Comparison of ENCODE assay signal across 25 mouse cellular contexts in the genomic region with DNA sequence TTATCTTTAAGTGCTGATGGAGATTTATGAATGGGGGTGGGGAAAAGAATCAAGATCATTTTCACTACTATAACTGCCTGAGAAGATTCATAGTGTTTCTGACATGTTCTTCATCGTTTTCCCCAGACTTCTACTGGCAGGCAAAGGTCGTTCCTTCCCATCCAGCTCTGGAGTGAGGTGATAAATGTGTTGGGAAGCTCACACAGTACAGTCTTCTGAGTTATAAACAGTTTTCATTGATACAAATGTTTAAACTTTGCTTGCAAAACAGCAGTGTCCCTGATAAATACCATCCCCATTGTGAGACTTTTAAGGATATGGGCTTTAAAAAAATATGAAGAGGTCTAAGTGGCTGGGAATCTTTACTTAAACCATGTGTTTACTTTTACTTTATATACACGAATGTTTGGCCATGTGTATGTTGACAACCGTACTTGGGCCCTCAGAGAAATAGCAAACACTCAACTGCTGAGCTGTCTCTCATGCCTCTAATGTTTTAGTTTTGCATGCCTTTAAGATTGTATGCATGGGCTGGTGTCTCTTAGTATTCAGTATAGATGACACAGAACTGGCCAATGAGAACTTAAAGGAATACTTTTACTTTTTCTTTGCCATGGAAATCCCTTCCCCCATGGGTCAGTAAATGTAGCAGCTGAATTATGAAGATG.
DNase-seq lines count a peak whose midpoint lies in the region; ATAC-seq and TF ChIP-seq lines count a peak whose summit lies in the region.
"Had no signal": no experiment of that assay in that cellular context is flagged by ENCODE, and none has a peak within 500 bp of the region (broad histone marks: within the 10 kb centered on the region; RNA-seq: fewer than 3 reads in every experiment).

No protein-coding gene starts in this region.

- peak; percentile 52; the same call in 1 of the 2 replicates for ATAC-seq in lung, embryonic 15.5 days (ENCODE audit: borderline replicate concordance, extremely low read depth, low FRiP score, low TSS enrichment)
- peak; percentile 47; the same call in 1 of the 2 replicates for ATAC-seq in stomach, embryonic 16.5 days (ENCODE audit: insufficient read depth, low FRiP score)
- no peak for ATAC-seq in stomach, postnatal 0 days (ENCODE audit: low FRiP score, low TSS enrichment)
- ATAC-seq: activated CD4-positive, CD25-positive, alpha-beta regulatory T cell, adult 4 months; forebrain, embryonic 15.5 days had no signal

- H3K9me3 ChIP-seq in lung, embryonic 15.5 days: no peaks in the 10 kb centered on the region
- H3K9me3 ChIP-seq in stomach, embryonic 16.5 days (replicated peaks; ENCODE audit: control insufficient read depth, low read length): no peaks in the 10 kb centered on the region
- no peaks in the 10 kb centered on the region for H3K9me3 ChIP-seq in stomach, postnatal 0 days (ENCODE audit: control insufficient read depth, low read length)
- H3K9me3 ChIP-seq: embryonic facial prominence, embryonic 10.5 days; embryonic facial prominence, embryonic 13.5 days; forebrain, embryonic 12.5 days; forebrain, embryonic 15.5 days; heart, embryonic 10.5 days; heart, embryonic 13.5 days; hindbrain, embryonic 12.5 days; hindbrain, embryonic 15.5 days had no signal

- peak; percentile 16 for DNase-seq in heart, adult 11 months
- DNase-seq in heart, postnatal 10 days: no peak
- DNase-seq in lung, postnatal 25 days (ENCODE audit: low spot score): no peak
- DNase-seq in stomach, postnatal 0 days (ENCODE audit: low spot score): no peak
- DNase-seq: adrenal gland, adult 8-10 months; adrenal gland, postnatal 25 days; cerebellum, adult 11-12 months; cerebellum, adult 8-10 months; cerebellum, postnatal 10 days; cerebellum, postnatal 36 days; embryo, embryonic 11 days; gastrocnemius, postnatal 25 days; heart, adult 2 months had no signal

- no peaks in the 10 kb centered on the region for H3K36me3 ChIP-seq in lung, embryonic 15.5 days
- H3K36me3 ChIP-seq in stomach, embryonic 16.5 days (ENCODE audit: control insufficient read depth, insufficient read depth, low read length): no peaks in the 10 kb centered on the region
- no peaks in the 10 kb centered on the region for H3K36me3 ChIP-seq in stomach, postnatal 0 days (ENCODE audit: control insufficient read depth, insufficient read depth, low read length)
- H3K36me3 ChIP-seq: embryonic facial prominence, embryonic 10.5 days; embryonic facial prominence, embryonic 13.5 days; forebrain, embryonic 12.5 days; forebrain, embryonic 15.5 days; heart, embryonic 10.5 days; heart, embryonic 13.5 days; hindbrain, embryonic 12.5 days; hindbrain, embryonic 15.5 days had no signal

- no peaks in the 10 kb centered on the region for H3K27me3 ChIP-seq in lung, embryonic 15.5 days
- H3K27me3 ChIP-seq in stomach, embryonic 16.5 days (ENCODE audit: control insufficient read depth, insufficient read depth, low read length): no peaks in the 10 kb centered on the region
- no peaks in the 10 kb centered on the region for H3K27me3 ChIP-seq in stomach, postnatal 0 days (ENCODE audit: control insufficient read depth, insufficient read depth, low read length)
- H3K27me3 ChIP-seq: embryonic facial prominence, embryonic 13.5 days; forebrain, embryonic 12.5 days; forebrain, embryonic 15.5 days; heart, embryonic 13.5 days; hindbrain, embryonic 12.5 days; hindbrain, embryonic 15.5 days had no signal

- no peak overlapping the region for H3K4me3 ChIP-seq in lung, embryonic 15.5 days
- H3K4me3 ChIP-seq in stomach, embryonic 16.5 days (replicated peaks; ENCODE audit: low read length): no peak overlapping the region
- H3K4me3 ChIP-seq in stomach, postnatal 0 days (ENCODE audit: low read depth, low read length): no peak overlapping the region
- H3K4me3 ChIP-seq: embryonic facial prominence, embryonic 10.5 days; embryonic facial prominence, embryonic 13.5 days; erythroblast, embryonic 14.5 days; forebrain, embryonic 12.5 days; forebrain, embryonic 15.5 days; heart, adult 2 months; heart, embryonic 10.5 days; heart, embryonic 13.5 days; hindbrain, embryonic 12.5 days; hindbrain, embryonic 15.5 days had no signal

- TF ChIP-seq EP300 in stomach, postnatal 0 days (optimal IDR thresholded peaks at IDR 0.05): no peak

- H3K9ac ChIP-seq in lung, embryonic 15.5 days: no peak overlapping the region
- H3K9ac ChIP-seq in stomach, embryonic 16.5 days (ENCODE audit: low read length): no peak overlapping the region
- H3K9ac ChIP-seq in stomach, postnatal 0 days (ENCODE audit: low read length): no peak overlapping the region
- H3K9ac ChIP-seq: embryonic facial prominence, embryonic 13.5 days; forebrain, embryonic 12.5 days; forebrain, embryonic 15.5 days; heart, embryonic 13.5 days; hindbrain, embryonic 12.5 days; hindbrain, embryonic 15.5 days had no signal

- H3K27ac ChIP-seq in lung, embryonic 15.5 days: no peak overlapping the region
- no peak overlapping the region for H3K27ac ChIP-seq in stomach, embryonic 16.5 days (ENCODE audit: low read length)
- no peak overlapping the region for H3K27ac ChIP-seq in stomach, postnatal 0 days (replicated peaks)
- H3K27ac ChIP-seq: embryonic facial prominence, embryonic 10.5 days; embryonic facial prominence, embryonic 13.5 days; forebrain, embryonic 12.5 days; forebrain, embryonic 15.5 days; heart, adult 2 months; heart, embryonic 10.5 days; heart, embryonic 13.5 days; hindbrain, embryonic 12.5 days; hindbrain, embryonic 15.5 days had no signal

- no peak for TF ChIP-seq CTCF in stomach, postnatal 0 days (IDR thresholded peaks at IDR 0.05; ENCODE audit: low read depth)

- 12% methylated on average over 4 of the region's 4 CpGs for WGBS in lung, embryonic 15.5 days
- WGBS in stomach, embryonic 16.5 days: 29% methylated on average over 4 of the region's 4 CpGs
- WGBS in stomach, postnatal 0 days: 33% methylated on average over 4 of the region's 4 CpGs

- no peak overlapping the region for H3K4me2 ChIP-seq in lung, embryonic 15.5 days
- no peak overlapping the region for H3K4me2 ChIP-seq in stomach, embryonic 16.5 days (ENCODE audit: low read depth, low read length)
- H3K4me2 ChIP-seq in stomach, postnatal 0 days (replicated peaks; ENCODE audit: low read depth): no peak overlapping the region
- H3K4me2 ChIP-seq: embryonic facial prominence, embryonic 13.5 days; forebrain, embryonic 12.5 days; forebrain, embryonic 15.5 days; heart, embryonic 13.5 days; hindbrain, embryonic 12.5 days; hindbrain, embryonic 15.5 days had no signal

- intact Hi-C loops in heart, postnatal 10 days (cut with DNase I): no loop called here

- no peaks in the 10 kb centered on the region for H3K4me1 ChIP-seq in lung, embryonic 15.5 days
- no peaks in the 10 kb centered on the region for H3K4me1 ChIP-seq in stomach, embryonic 16.5 days (ENCODE audit: control insufficient read depth, insufficient read depth, low read length)
- no peaks in the 10 kb centered on the region for H3K4me1 ChIP-seq in stomach, postnatal 0 days (replicated peaks; ENCODE audit: control insufficient read depth, insufficient read depth)
- H3K4me1 ChIP-seq: embryonic facial prominence, embryonic 10.5 days; embryonic facial prominence, embryonic 13.5 days; forebrain, embryonic 12.5 days; forebrain, embryonic 15.5 days; heart, embryonic 10.5 days; heart, embryonic 13.5 days; hindbrain, embryonic 12.5 days; hindbrain, embryonic 15.5 days had no signal
